Mouse (Mus musculus) testis, adult 2 months (tissue): Measurements from ENCODE around the gene Mfsd9.

Experiments used
- CTCF ChIP-seq: fragments of 200-500 bp; IDR thresholded peaks from 2 replicates; pipeline ENCODE4 v1.5.1; 2012; ENCODE audit warnings: low read depth, mild to moderate bottlenecking, inconsistent platforms, low read length, moderate library complexity; ENCODE audit not compliant: control insufficient read depth, insufficient read depth, insufficient replicate concordance
- POLR2A ChIP-seq: fragments of 200-500 bp; IDR thresholded peaks from 2 replicates; pipeline ENCODE4 v1.6.1; 2012; ENCODE audit warnings: low read depth, mild to moderate bottlenecking, inconsistent platforms, low read length, moderate library complexity; ENCODE audit not compliant: control insufficient read depth

GRCm38 (mm10) chr1:40804118-40804517 is 13.6 kb upstream of the Mfsd9 start:
- no peak for TF ChIP-seq CTCF
- TF ChIP-seq POLR2A, result no peak
